Mouse (Mus musculus): Measurements from ENCODE around the gene Sin3a. TPM values are rescaled to one million over a fixed set of nuclear protein-coding genes. Genes with fewer than 3 reads are reported as not detected.

Sin3a gene
- total and polyA plus RNA-seq, 3 experiments = 22.4 to 50.5 (median 28.7) TPM

DNA sequence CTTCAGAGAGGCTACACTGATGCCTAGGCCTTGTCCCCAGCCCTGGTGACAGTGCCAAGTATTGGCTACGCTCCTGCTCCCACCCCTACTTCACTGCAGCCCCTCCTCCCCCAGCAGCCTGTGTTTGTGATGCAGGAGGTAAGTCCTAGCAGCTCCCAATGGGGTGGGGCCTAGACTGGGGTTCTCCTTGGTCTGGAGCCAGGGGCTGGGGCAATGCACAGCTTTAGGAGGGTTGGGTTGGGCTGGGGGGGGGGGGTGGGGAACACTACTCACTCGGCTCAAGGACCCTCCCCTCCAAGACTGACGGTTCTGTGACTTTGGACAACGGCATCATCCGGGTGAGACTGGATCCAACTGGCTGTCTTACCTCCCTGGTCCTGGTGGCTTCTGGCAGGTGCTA lies 67.7 kb downstream of the Sin3a start:
- Histone ChIP-seq H3K4me3 (no peak overlapping the region), H3K79me2 (replicated peaks; ENCODE audit: control insufficient read depth, insufficient read depth, low read length) (no peaks in the 10 kb centered on the region), H3K27me3 (ENCODE audit: control insufficient read depth, insufficient read depth, low read length) (no peaks in the 10 kb centered on the region), H3K4me1 (ENCODE audit: control insufficient read depth, insufficient read depth, low read length) (no peaks in the 10 kb centered on the region), H3K36me3 (ENCODE audit: control insufficient read depth, insufficient read depth, low read length) (no peaks in the 10 kb centered on the region), H3K9ac (ENCODE audit: low read depth, low read length) (no peak overlapping the region), H3K27ac (no peak overlapping the region)
- TF ChIP-seq CTCF (IDR thresholded peaks at IDR 0.05) (no peak), EP300 (IDR thresholded peaks at IDR 0.05; ENCODE audit: insufficient read depth, low read depth, low read length) (no peak), POLR2A (IDR thresholded peaks at IDR 0.05; ENCODE audit: insufficient read depth, low read depth, low read length) (no peak)
- no peak for DNase-seq
- WGBS = 84% methylated on average over 5 of the region's 5 CpGs
- intact Hi-C loops (cut with DNase I) = no loop called here

DNA sequence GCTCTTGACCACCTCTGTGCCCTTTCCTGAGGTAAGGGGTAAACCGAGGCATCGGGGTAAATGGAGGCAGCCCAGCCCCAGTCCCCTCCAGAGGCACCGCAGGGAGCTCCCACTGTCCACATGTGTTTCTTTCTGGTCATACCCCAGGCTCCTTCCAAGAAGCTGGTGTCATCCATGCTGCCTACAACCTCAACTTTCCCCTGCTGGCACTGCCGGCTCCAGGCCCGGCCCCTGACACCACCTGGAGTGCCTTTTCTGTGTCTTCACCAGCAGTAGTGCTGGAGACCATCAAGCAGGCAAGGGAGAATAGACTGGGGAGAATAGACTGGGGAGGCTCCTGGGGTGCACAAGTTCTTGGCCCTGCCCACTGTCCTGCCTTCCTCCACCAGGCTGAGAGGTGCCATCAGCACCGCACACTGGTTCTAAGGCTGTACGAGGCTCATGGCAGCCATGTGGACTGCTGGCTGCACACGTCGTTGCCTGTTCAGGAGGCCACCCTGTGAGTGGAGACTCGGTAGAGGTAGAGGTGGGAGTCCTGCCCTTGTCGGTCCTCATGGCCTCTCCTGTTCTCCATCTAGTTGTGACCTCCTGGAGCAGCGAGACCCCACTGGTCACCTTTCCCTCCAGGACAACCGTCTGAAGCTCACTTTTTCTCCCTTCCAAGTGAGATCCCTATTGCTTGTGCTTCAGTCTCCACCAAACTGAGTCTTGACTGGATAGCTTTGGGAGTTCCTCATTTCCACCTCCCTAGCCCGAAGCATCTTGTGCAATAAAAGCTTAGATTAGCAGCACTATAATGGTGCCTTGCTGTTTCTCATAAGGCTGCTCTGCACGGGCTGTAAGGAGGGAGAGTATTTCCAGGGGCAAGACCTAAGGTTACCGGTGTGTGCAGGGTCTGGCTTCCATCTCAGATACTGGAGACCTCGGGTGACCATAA lies 69.8 kb downstream of the Sin3a start:
- no peak for DNase-seq
- WGBS = 73% methylated on average over 17 of the region's 17 CpGs
- H3K9ac ChIP-seq (ENCODE audit: low read depth, low read length) = no peak overlapping the region
- no peaks in the 10 kb centered on the region for H3K4me1 ChIP-seq (ENCODE audit: control insufficient read depth, insufficient read depth, low read length)
- H3K4me3 ChIP-seq = no peak overlapping the region
- TF ChIP-seq EP300 (IDR thresholded peaks at IDR 0.05; ENCODE audit: insufficient read depth, low read depth, low read length) = no peak
- no peak for TF ChIP-seq POLR2A (IDR thresholded peaks at IDR 0.05; ENCODE audit: insufficient read depth, low read depth, low read length)
- no peak for TF ChIP-seq CTCF (IDR thresholded peaks at IDR 0.05)
- H3K79me2 ChIP-seq (replicated peaks; ENCODE audit: control insufficient read depth, insufficient read depth, low read length) = no peaks in the 10 kb centered on the region
- H3K27ac ChIP-seq = no peak overlapping the region
- H3K27me3 ChIP-seq (ENCODE audit: control insufficient read depth, insufficient read depth, low read length) = no peaks in the 10 kb centered on the region
- intact Hi-C loops (cut with DNase I) = no loop called here
- H3K36me3 ChIP-seq (ENCODE audit: control insufficient read depth, insufficient read depth, low read length) = no peaks in the 10 kb centered on the region

- Histone ChIP-seq H3K27me3 (ENCODE audit: control insufficient read depth, insufficient read depth, low read length) (no peaks in the 10 kb centered on the region), H3K27ac (no peak overlapping the region), H3K36me3 (ENCODE audit: control insufficient read depth, insufficient read depth, low read length) (no peaks in the 10 kb centered on the region), H3K4me1 (ENCODE audit: control insufficient read depth, insufficient read depth, low read length) (no peaks in the 10 kb centered on the region), H3K79me2 (replicated peaks; ENCODE audit: control insufficient read depth, insufficient read depth, low read length) (no peaks in the 10 kb centered on the region), H3K4me3 (no peak overlapping the region), H3K9ac (ENCODE audit: low read depth, low read length) (no peak overlapping the region)
- no peak for DNase-seq
- TF ChIP-seq CTCF (IDR thresholded peaks at IDR 0.05) = no peak
- TF ChIP-seq EP300 (IDR thresholded peaks at IDR 0.05; ENCODE audit: insufficient read depth, low read depth, low read length) = no peak
- TF ChIP-seq POLR2A (IDR thresholded peaks at IDR 0.05; ENCODE audit: insufficient read depth, low read depth, low read length) = no peak
- intact Hi-C loops (cut with DNase I) = no loop called here
- WGBS = 73% methylated on average over 11 of the region's 11 CpGs
Measured at GRCm38 (mm10) chr9:57143212-57143611, 71.4 kb downstream of the Sin3a start.

DNA sequence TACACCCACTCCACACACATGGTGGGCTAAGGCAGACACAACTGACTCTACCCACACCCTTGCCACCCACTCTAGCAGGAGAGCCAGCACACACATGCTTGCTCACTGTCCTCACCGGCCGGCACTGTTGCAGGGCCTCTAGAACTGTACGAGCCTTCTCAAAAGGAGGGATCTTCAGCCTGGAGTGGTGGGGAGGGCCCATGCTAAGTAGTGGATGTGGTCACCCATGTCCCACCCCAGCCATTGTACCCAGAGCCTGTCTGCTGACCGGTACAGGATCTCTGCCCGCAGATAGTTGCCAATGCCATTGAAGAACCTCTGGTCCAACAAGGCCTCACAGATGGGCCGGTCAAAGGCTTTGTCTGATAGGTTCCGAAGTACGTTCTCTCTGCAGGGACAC lies 73.0 kb downstream of the Sin3a start:
- Histone ChIP-seq H3K27me3 (ENCODE audit: control insufficient read depth, insufficient read depth, low read length) (no peaks in the 10 kb centered on the region), H3K27ac (no peak overlapping the region), H3K79me2 (replicated peaks; ENCODE audit: control insufficient read depth, insufficient read depth, low read length) (no peaks in the 10 kb centered on the region), H3K4me1 (ENCODE audit: control insufficient read depth, insufficient read depth, low read length) (peaks cover 2% of the 10 kb centered on the region; the same call in 1 of the 2 replicates), H3K36me3 (ENCODE audit: control insufficient read depth, insufficient read depth, low read length) (no peaks in the 10 kb centered on the region), H3K4me3 (no peak overlapping the region), H3K9ac (ENCODE audit: low read depth, low read length) (no peak overlapping the region)
- DNase-seq = no peak
- intact Hi-C loops (cut with DNase I) = loop anchor here (5.0 kb wide), 1 partner anchor 297 kb away; the partner anchor contains the start of gene Ppcdc
- 87% methylated on average over 8 of the region's 8 CpGs for WGBS
- TF ChIP-seq CTCF (IDR thresholded peaks at IDR 0.05) = no peak
- TF ChIP-seq EP300 (IDR thresholded peaks at IDR 0.05; ENCODE audit: insufficient read depth, low read depth, low read length) = no peak
- no peak for TF ChIP-seq POLR2A (IDR thresholded peaks at IDR 0.05; ENCODE audit: insufficient read depth, low read depth, low read length)

GRCm38 (mm10) chr9:57146451-57147066 lies 74.7 kb downstream of the Sin3a start:
- 92% methylated on average over 17 of the region's 17 CpGs for WGBS
- no peak overlapping the region for H3K4me3 ChIP-seq

More at GRCm38 (mm10) chr9:57146451-57147066, 74.7 kb downstream of the Sin3a start:
- Histone ChIP-seq H3K36me3 (ENCODE audit: control insufficient read depth, insufficient read depth, low read length) (no peaks in the 10 kb centered on the region), H3K4me1 (ENCODE audit: control insufficient read depth, insufficient read depth, low read length) (peaks cover 2% of the 10 kb centered on the region; the same call in 1 of the 2 replicates), H3K9ac (ENCODE audit: low read depth, low read length) (no peak overlapping the region), H3K27ac (no peak overlapping the region), H3K79me2 (replicated peaks; ENCODE audit: control insufficient read depth, insufficient read depth, low read length) (no peaks in the 10 kb centered on the region), H3K27me3 (ENCODE audit: control insufficient read depth, insufficient read depth, low read length) (no peaks in the 10 kb centered on the region)
- intact Hi-C loops (cut with DNase I) = loop anchor here (5.0 kb wide), 1 partner anchor 296 kb away; the partner anchor contains the start of gene Ppcdc
- no peak for DNase-seq
- no peak for TF ChIP-seq EP300 (IDR thresholded peaks at IDR 0.05; ENCODE audit: insufficient read depth, low read depth, low read length)
- no peak for TF ChIP-seq CTCF (IDR thresholded peaks at IDR 0.05)
- no peak for TF ChIP-seq POLR2A (IDR thresholded peaks at IDR 0.05; ENCODE audit: insufficient read depth, low read depth, low read length)

Data from heart, adult 2 months (tissue).